Mouse (Mus musculus) left cerebral cortex, postnatal 10 days (tissue): Measurements from ENCODE around the gene AI182371. TPM values are rescaled to one million over a fixed set of nuclear protein-coding genes. Genes with fewer than 3 reads are reported as not detected.

Experiments
- DNase-seq, 2 experiments: peaks; one replicate each; pipeline ENCODE4 v3.0.0; 2021 to 2022; ENCODE audit warnings: low spot score in 2 of 2, mixed read lengths in 1 of 2; ENCODE audit errors: extremely low spot score in 1 of 2
- intact Hi-C: fragments of 180-260 bp; cut with DNase I; formaldehyde crosslinking; loops from one replicate; pipeline ENCODE4 v1.15.1; 2025
- total RNA-seq, 2 experiments: library from RNA; stranded (reverse); gene quantifications; 2 replicates each; pipeline ENCODE4 v1.2.3; 2021

AI182371 gene
- total RNA-seq, 2 experiments from 2014 or later: not detected

GRCm38 (mm10) chr2:35079166-35079565 is 22.2 kb downstream of the AI182371 start:
- intact Hi-C loops: no loop called here
- DNase-seq: no peak

- intact Hi-C loops: no loop called here
Measured at GRCm38 (mm10) chr2:35074328-35074727, 27.0 kb downstream of the AI182371 start.

GRCm38 (mm10) chr2:35072547-35072946 is 28.8 kb downstream of the AI182371 start:
- intact Hi-C loops: no loop called here

More at GRCm38 (mm10) chr2:35074328-35074727, 27.0 kb downstream of the AI182371 start:
- no peak for DNase-seq

GRCm38 (mm10) chr2:35070275-35070674 is 31.1 kb downstream of the AI182371 start:
- intact Hi-C loops: no loop called here
- DNase-seq: no peak

More at GRCm38 (mm10) chr2:35072547-35072946, 28.8 kb downstream of the AI182371 start:
- DNase-seq: no peak

- intact Hi-C loops: no loop called here
- DNase-seq: no peak
Measured at GRCm38 (mm10) chr2:35069124-35069523, 32.2 kb downstream of the AI182371 start.

GRCm38 (mm10) chr2:35067117-35067516 is 34.2 kb downstream of the AI182371 start:
- intact Hi-C loops: no loop called here
- no peak for DNase-seq

- no peak for DNase-seq
Measured at GRCm38 (mm10) chr2:35066525-35067082, 34.7 kb downstream of the AI182371 start.

GRCm38 (mm10) chr2:35063333-35064030 is 37.9 kb downstream of the AI182371 start:
- no peak for DNase-seq
- intact Hi-C loops: no loop called here

More at GRCm38 (mm10) chr2:35066525-35067082, 34.7 kb downstream of the AI182371 start:
- intact Hi-C loops: no loop called here

- intact Hi-C loops: no loop called here
- no peak for DNase-seq
Measured at GRCm38 (mm10) chr2:35061338-35061737, 40.0 kb downstream of the AI182371 start, which contains the start of gene Hc. Hc (minus strand) TSS chr2:35061438.

- intact Hi-C loops: no loop called here
Measured at GRCm38 (mm10) chr2:35060897-35061296, 40.4 kb downstream of the AI182371 start.

GRCm38 (mm10) chr2:35060256-35060655 is 41.1 kb downstream of the AI182371 start:
- intact Hi-C loops: no loop called here
- no peak for DNase-seq

More at GRCm38 (mm10) chr2:35060897-35061296, 40.4 kb downstream of the AI182371 start:
- no peak for DNase-seq

GRCm38 (mm10) chr2:35058325-35058724 is 43.0 kb downstream of the AI182371 start:
- intact Hi-C loops: no loop called here
- no peak for DNase-seq

GRCm38 (mm10) chr2:35057243-35057642 is 44.1 kb downstream of the AI182371 start:
- DNase-seq: no peak
- intact Hi-C loops: no loop called here

- intact Hi-C loops: no loop called here
- no peak for DNase-seq
Measured at GRCm38 (mm10) chr2:35048851-35049250, 52.5 kb downstream of the AI182371 start.

- DNase-seq: no peak
- intact Hi-C loops: loop anchor here (1.0 kb wide), 1 partner anchor 63 kb away; no protein-coding TSS in a partner anchor
Measured at GRCm38 (mm10) chr2:35044956-35045355, 56.4 kb downstream of the AI182371 start.

GRCm38 (mm10) chr2:35038580-35039375 is 62.6 kb downstream of the AI182371 start:
- no peak for DNase-seq
- intact Hi-C loops: no loop called here
